Mouse (Mus musculus) testis, adult 2 months (tissue): ENCODE measurements at regions not wholly inside any gene's neighbourhood (a gene's known extent, or its start where the extent isn't known, plus 50 kb on each side); places are given as distances from the start of the nearest gene placed in this dataset.

Experiments
- CTCF ChIP-seq: fragments of 200-500 bp; IDR thresholded peaks from 2 replicates; pipeline ENCODE4 v1.5.1; 2012; ENCODE audit warnings: low read depth, mild to moderate bottlenecking, inconsistent platforms, low read length, moderate library complexity; ENCODE audit not compliant: control insufficient read depth, insufficient read depth, insufficient replicate concordance
- POLR2A ChIP-seq: fragments of 200-500 bp; IDR thresholded peaks from 2 replicates; pipeline ENCODE4 v1.6.1; 2012; ENCODE audit warnings: low read depth, mild to moderate bottlenecking, inconsistent platforms, low read length, moderate library complexity; ENCODE audit not compliant: control insufficient read depth

- TF ChIP-seq POLR2A (no peak), CTCF (no peak)
These were observed 174.2 kb upstream of the Myt1l start for GRCm38 (mm10) chr12:29353777-29354496.
